Mouse (Mus musculus): ENCODE results near the gene Ephb2.

DNA sequence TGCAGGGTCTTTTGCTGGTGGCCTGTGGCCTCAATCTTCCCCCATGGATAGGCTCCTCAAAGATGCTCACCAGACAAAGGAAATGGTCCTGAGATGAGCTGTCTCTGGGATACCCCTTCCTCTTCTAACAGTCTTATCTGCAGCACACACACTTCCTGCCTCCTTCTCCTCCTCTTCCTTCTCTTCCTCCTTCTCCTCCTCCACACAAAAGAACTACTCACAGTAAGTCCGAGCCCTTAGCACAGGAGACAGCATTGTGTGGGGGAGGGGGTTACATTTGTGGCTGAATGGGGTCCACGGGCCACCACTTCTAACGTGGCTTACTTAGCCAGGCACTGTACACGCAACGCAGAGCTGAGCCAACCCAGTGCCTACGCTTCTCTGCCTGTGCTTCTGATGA, 182.8 kb downstream of the Ephb2 start:
- TF ChIP-seq CTCF (IDR thresholded peaks at IDR 0.05; ENCODE audit: low read depth), result no peak
- no peak for TF ChIP-seq EP300 (IDR thresholded peaks at IDR 0.05; ENCODE audit: low read depth)
